In the genomic region with DNA sequence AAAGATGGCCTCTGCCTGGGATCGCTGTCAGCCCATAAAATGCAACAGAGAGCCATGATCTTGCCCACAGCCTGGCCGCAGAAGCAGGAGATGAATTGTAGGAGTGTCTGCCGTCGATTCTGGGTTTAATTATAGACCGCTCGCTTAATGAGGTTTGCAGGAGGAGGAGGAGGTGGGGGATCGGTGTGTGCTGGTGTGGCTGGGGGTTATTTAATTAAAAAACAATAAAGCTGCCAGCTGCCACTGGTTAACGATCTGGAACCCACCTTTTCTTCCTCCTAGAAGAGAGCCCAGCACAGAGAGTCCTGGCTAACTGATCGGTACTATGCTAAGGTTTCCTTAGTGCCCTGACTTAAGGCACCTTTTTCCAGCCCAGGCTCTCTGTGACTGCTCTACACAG, we compare ENCODE assay signal across 18 mouse cellular contexts.
DNase-seq lines count a peak whose midpoint lies in the region; ATAC-seq lines count a peak whose summit lies in the region.
"Had no signal": no experiment of that assay in that cellular context is flagged by ENCODE, and none has a peak within 500 bp of the region (broad histone marks: within the 10 kb centered on the region; RNA-seq: fewer than 3 reads in every experiment).

No protein-coding gene starts in this region.

- ATAC-seq in forebrain, embryonic 14.5 days: peak; percentile 48; the same call in 1 of the 2 replicates
- no peak for ATAC-seq in forebrain, embryonic 16.5 days
- ATAC-seq in neural tube, embryonic 11.5 days (ENCODE audit: insufficient read depth, low FRiP score, low TSS enrichment): no peak
- ATAC-seq in limb, embryonic 12.5 days (ENCODE audit: insufficient number of reproducible peaks, insufficient read depth, low FRiP score, low TSS enrichment, low read depth): no peak; the same call in 1 of the 2 replicates
- ATAC-seq in liver, embryonic 11.5 days (replicated peaks; ENCODE audit: low FRiP score): no peak
- ATAC-seq in intestine, embryonic 15.5 days: no peak

- H3K4me3 ChIP-seq in forebrain, embryonic 14.5 days (ENCODE audit: low read depth, low read length): no peak overlapping the region
- H3K4me3 ChIP-seq in forebrain, embryonic 16.5 days (replicated peaks; ENCODE audit: low read length): no peak overlapping the region
- no peak overlapping the region for H3K4me3 ChIP-seq in neural tube, embryonic 11.5 days (ENCODE audit: low read depth, low read length)
- H3K4me3 ChIP-seq in limb, embryonic 12.5 days (replicated peaks): no peak overlapping the region
- H3K4me3 ChIP-seq in liver, embryonic 11.5 days (ENCODE audit: low read depth, low read length): no peak overlapping the region
- H3K4me3 ChIP-seq in intestine, embryonic 15.5 days (replicated peaks): no peak overlapping the region
- H3K4me3 ChIP-seq: embryonic facial prominence, embryonic 10.5 days; erythroblast, embryonic 14.5 days; heart, adult 2 months; limb, embryonic 13.5 days; midbrain, embryonic 12.5 days; myocyte had no signal

- H3K4me2 ChIP-seq in forebrain, embryonic 14.5 days (ENCODE audit: low read length): no peak overlapping the region
- H3K4me2 ChIP-seq in forebrain, embryonic 16.5 days (ENCODE audit: low read length): no peak overlapping the region
- H3K4me2 ChIP-seq in neural tube, embryonic 11.5 days (ENCODE audit: low read depth): no peak overlapping the region
- H3K4me2 ChIP-seq in limb, embryonic 12.5 days: peak overlapping the region; percentile 21; the same call in 1 of the 2 replicates
- H3K4me2 ChIP-seq in liver, embryonic 11.5 days: no peak overlapping the region
- H3K4me2 ChIP-seq in intestine, embryonic 15.5 days (replicated peaks): no peak overlapping the region
- H3K4me2 ChIP-seq: limb, embryonic 13.5 days; midbrain, embryonic 12.5 days had no signal

- peaks cover 7% of the 10 kb centered on the region; the same call in 1 of the 2 replicates for H3K4me1 ChIP-seq in forebrain, embryonic 14.5 days (ENCODE audit: control insufficient read depth, insufficient read depth, low read length)
- H3K4me1 ChIP-seq in forebrain, embryonic 16.5 days (replicated peaks; ENCODE audit: control insufficient read depth, insufficient read depth, low read length): peaks cover 11% of the 10 kb centered on the region; the same call in 1 of the 2 replicates
- no peaks in the 10 kb centered on the region for H3K4me1 ChIP-seq in neural tube, embryonic 11.5 days (ENCODE audit: control insufficient read depth, insufficient read depth, low read length)
- H3K4me1 ChIP-seq in limb, embryonic 12.5 days (replicated peaks): peaks cover 17% of the 10 kb centered on the region
- H3K4me1 ChIP-seq in liver, embryonic 11.5 days (replicated peaks; ENCODE audit: control insufficient read depth, insufficient read depth, low read length): no peaks in the 10 kb centered on the region
- no peaks in the 10 kb centered on the region for H3K4me1 ChIP-seq in intestine, embryonic 15.5 days (replicated peaks)

- H3K27me3 ChIP-seq in forebrain, embryonic 14.5 days (replicated peaks; ENCODE audit: control insufficient read depth, insufficient read depth, low read length): no peaks in the 10 kb centered on the region
- H3K27me3 ChIP-seq in forebrain, embryonic 16.5 days (replicated peaks; ENCODE audit: control insufficient read depth, insufficient read depth, low read length): no peaks in the 10 kb centered on the region
- no peaks in the 10 kb centered on the region for H3K27me3 ChIP-seq in neural tube, embryonic 11.5 days (ENCODE audit: control insufficient read depth, insufficient read depth, low read length)
- peaks cover 2% of the 10 kb centered on the region; the same call in 1 of the 2 replicates for H3K27me3 ChIP-seq in limb, embryonic 12.5 days
- no peaks in the 10 kb centered on the region for H3K27me3 ChIP-seq in liver, embryonic 11.5 days (replicated peaks; ENCODE audit: control insufficient read depth, insufficient read depth, low read length)
- no peaks in the 10 kb centered on the region for H3K27me3 ChIP-seq in intestine, embryonic 15.5 days (replicated peaks)
- H3K27me3 ChIP-seq: limb, embryonic 13.5 days; midbrain, embryonic 12.5 days had no signal

- DNase-seq in forebrain, embryonic 14.5 days (ENCODE audit: low spot score): peak; percentile 38
- DNase-seq in neural tube, embryonic 11.5 days (ENCODE audit: low spot score): peak; percentile 19
- DNase-seq in neural tube, embryonic 10.5 days (ENCODE audit: extremely low spot score, low spot score): no peak
- DNase-seq in liver, embryonic 11.5 days (ENCODE audit: low spot score): no peak
- DNase-seq: adrenal gland, adult 8-10 months; cerebellum, adult 2 months; heart, adult 2 months; layer of hippocampus, postnatal 36 days; thymus, adult 2 months had no signal

- H3K9ac ChIP-seq in forebrain, embryonic 14.5 days (ENCODE audit: low read length): no peak overlapping the region
- no peak overlapping the region for H3K9ac ChIP-seq in forebrain, embryonic 16.5 days (replicated peaks; ENCODE audit: low read depth, low read length)
- no peak overlapping the region for H3K9ac ChIP-seq in neural tube, embryonic 11.5 days (ENCODE audit: low read length)
- no peak overlapping the region for H3K9ac ChIP-seq in limb, embryonic 12.5 days (replicated peaks)
- no peak overlapping the region for H3K9ac ChIP-seq in liver, embryonic 11.5 days (ENCODE audit: low read depth, low read length)
- H3K9ac ChIP-seq in intestine, embryonic 15.5 days: no peak overlapping the region
- H3K9ac ChIP-seq: limb, embryonic 13.5 days; midbrain, embryonic 12.5 days had no signal

- 11% methylated on average over 9 of the region's 9 CpGs for WGBS in forebrain, embryonic 14.5 days
- WGBS in forebrain, embryonic 16.5 days: 11% methylated on average over 9 of the region's 9 CpGs
- WGBS in neural tube, embryonic 11.5 days: 19% methylated on average over 9 of the region's 9 CpGs
- WGBS in limb, embryonic 12.5 days: 4% methylated on average over 9 of the region's 9 CpGs
- 69% methylated on average over 9 of the region's 9 CpGs for WGBS in liver, embryonic 11.5 days
- WGBS in intestine, embryonic 15.5 days: 60% methylated on average over 9 of the region's 9 CpGs

- no peaks in the 10 kb centered on the region for H3K9me3 ChIP-seq in forebrain, embryonic 14.5 days (replicated peaks; ENCODE audit: control insufficient read depth, low read length)
- H3K9me3 ChIP-seq in forebrain, embryonic 16.5 days (ENCODE audit: control insufficient read depth, low read length): no peaks in the 10 kb centered on the region
- no peaks in the 10 kb centered on the region for H3K9me3 ChIP-seq in neural tube, embryonic 11.5 days (ENCODE audit: control insufficient read depth, low read length)
- no peaks in the 10 kb centered on the region for H3K9me3 ChIP-seq in limb, embryonic 12.5 days
- H3K9me3 ChIP-seq in liver, embryonic 11.5 days (ENCODE audit: control insufficient read depth, low read length): no peaks in the 10 kb centered on the region
- no peaks in the 10 kb centered on the region for H3K9me3 ChIP-seq in intestine, embryonic 15.5 days
- H3K9me3 ChIP-seq: embryonic facial prominence, embryonic 10.5 days; G1E; limb, embryonic 13.5 days; midbrain, embryonic 12.5 days had no signal

- no peaks in the 10 kb centered on the region for H3K36me3 ChIP-seq in forebrain, embryonic 14.5 days (ENCODE audit: control insufficient read depth, insufficient read depth, low read length)
- no peaks in the 10 kb centered on the region for H3K36me3 ChIP-seq in forebrain, embryonic 16.5 days (ENCODE audit: control insufficient read depth, insufficient read depth)
- no peaks in the 10 kb centered on the region for H3K36me3 ChIP-seq in neural tube, embryonic 11.5 days (ENCODE audit: control insufficient read depth, insufficient read depth, low read length)
- no peaks in the 10 kb centered on the region for H3K36me3 ChIP-seq in limb, embryonic 12.5 days
- H3K36me3 ChIP-seq in liver, embryonic 11.5 days (ENCODE audit: control insufficient read depth, insufficient read depth, low read length): no peaks in the 10 kb centered on the region
- no peaks in the 10 kb centered on the region for H3K36me3 ChIP-seq in intestine, embryonic 15.5 days
- H3K36me3 ChIP-seq: embryonic facial prominence, embryonic 10.5 days; G1E; limb, embryonic 13.5 days; midbrain, embryonic 12.5 days had no signal

- H3K27ac ChIP-seq in forebrain, embryonic 14.5 days (ENCODE audit: low read depth, low read length): no peak overlapping the region
- no peak overlapping the region for H3K27ac ChIP-seq in forebrain, embryonic 16.5 days (ENCODE audit: low read length)
- no peak overlapping the region for H3K27ac ChIP-seq in neural tube, embryonic 11.5 days (ENCODE audit: low read depth, low read length)
- H3K27ac ChIP-seq in limb, embryonic 12.5 days: no peak overlapping the region
- no peak overlapping the region for H3K27ac ChIP-seq in liver, embryonic 11.5 days (ENCODE audit: low read depth, low read length)
- no peak overlapping the region for H3K27ac ChIP-seq in intestine, embryonic 15.5 days
- H3K27ac ChIP-seq: embryonic facial prominence, embryonic 10.5 days; heart, adult 2 months; limb, embryonic 13.5 days; midbrain, embryonic 12.5 days had no signal

Comparison
In these comparisons a context has a peak if more than half of its experiments do, and no peak if none do; other contexts are left out.
1. DNase-seq: peak in forebrain, embryonic 14.5 days (single experiment) and neural tube, embryonic 11.5 days (single experiment); none in neural tube, embryonic 10.5 days (single experiment) and liver, embryonic 11.5 days (single experiment).